Mouse (Mus musculus): ENCODE results near the gene Gse1.

DNA sequence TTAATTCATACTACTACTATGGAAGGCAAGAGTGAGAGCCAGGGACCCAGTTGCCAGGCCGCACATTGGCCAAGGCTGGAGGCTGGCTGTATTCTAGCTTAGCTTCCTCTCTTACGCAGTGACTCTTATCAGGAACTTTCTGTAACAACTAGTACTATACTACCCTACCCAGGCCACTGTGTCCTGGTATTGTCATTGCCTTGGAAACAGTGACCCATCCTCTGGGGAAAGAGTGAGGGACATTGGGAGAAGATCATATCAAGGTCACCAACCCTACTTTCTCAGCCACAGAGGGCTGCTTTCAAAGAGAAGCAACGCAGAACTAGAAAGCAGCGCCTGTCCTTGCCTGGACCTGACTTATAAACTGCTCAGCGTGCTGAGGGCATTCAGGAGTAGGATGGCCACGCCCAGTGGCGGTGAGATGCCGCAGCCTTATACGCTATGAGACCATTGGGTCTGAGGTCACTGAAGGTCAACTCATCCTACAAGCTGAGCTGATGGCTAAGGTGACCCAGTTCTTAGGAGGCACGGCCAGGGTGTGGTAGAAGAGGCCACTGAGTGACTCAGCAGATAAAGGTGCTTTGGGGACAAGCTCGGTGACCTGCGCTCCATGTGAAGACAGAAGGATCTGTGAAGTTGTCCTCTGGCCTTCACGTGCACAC is 100.2 kb downstream of the Gse1 start:
- TF ChIP-seq CTCF (IDR thresholded peaks at IDR 0.05; ENCODE audit: borderline replicate concordance, insufficient read depth, low read depth, low read length) = no peak
- TF ChIP-seq POLR2A (IDR thresholded peaks at IDR 0.05; ENCODE audit: borderline replicate concordance, insufficient read depth, low read length) = no peak

Measured in cerebellum, adult 2 months (tissue).